Mouse (Mus musculus) midbrain, embryonic 12.5 days (tissue): ENCODE measurements around the gene Lats2. TPM values are rescaled to one million over a fixed set of nuclear protein-coding genes. Genes with fewer than 3 reads are reported as not detected.
A peak's percentile ranks its signal among the peaks of the same experiment; 100 is the strongest.
"Not testable (repeated sequence)": the region's sequence is repeated elsewhere in the genome, so short reads cannot be mapped to it uniquely, and the experiment has no call there.

ENCODE experiments used
- ATAC-seq: fragments of 200-750 bp; cut with Nextera tagmentation; 2 replicates; pipeline ENCODE4 v1.8.0; 2017; ENCODE audit warnings: low read depth, moderate TSS enrichment, moderate library complexity; ENCODE audit not compliant: low FRiP score
- H3K27ac ChIP-seq: fragments of 300-500 bp; sonication (generic); replicated peaks from 2 replicates; pipeline ENCODE4 v1.5.1; 2016; ENCODE audit warnings: mild to moderate bottlenecking
- H3K27me3 ChIP-seq: fragments of 300-500 bp; sonication (generic); 2 replicates; pipeline ENCODE4 v1.6.1; 2016; ENCODE audit warnings: mild to moderate bottlenecking
- H3K36me3 ChIP-seq: fragments of 300-500 bp; sonication (generic); 2 replicates; pipeline ENCODE4 v1.6.1; 2016
- H3K4me1 ChIP-seq: fragments of 300-500 bp; sonication (generic); 2 replicates; pipeline ENCODE4 v1.6.1; 2016
- H3K4me2 ChIP-seq: fragments of 300-500 bp; sonication (generic); replicated peaks from 2 replicates; pipeline ENCODE4 v1.6.1; 2016; ENCODE audit warnings: mild to moderate bottlenecking, moderate library complexity
- H3K4me3 ChIP-seq: fragments of 300-500 bp; sonication (generic); 2 replicates; pipeline ENCODE4 v1.5.1; 2016; ENCODE audit warnings: mild to moderate bottlenecking
- H3K9ac ChIP-seq: fragments of 300-500 bp; sonication (generic); replicated peaks from 2 replicates; pipeline ENCODE4 v1.6.1; 2016; ENCODE audit warnings: mild to moderate bottlenecking, moderate library complexity
- H3K9me3 ChIP-seq: fragments of 300-500 bp; sonication (generic); 2 replicates; pipeline ENCODE4 v1.6.1; 2016; ENCODE audit warnings: mild to moderate bottlenecking
- WGBS: fragments of 180-500 bp; shearing (Covaris S2); methylation state at CpG from one replicate; pipeline ENCODE4 v1.1.7; 2016; 5-methylcytosine and 5-hydroxymethylcytosine counted together
- polyA plus RNA-seq: library from polyadenylated mRNA; unstranded; fragments of >200 nt; fragmentation: Nextera tagmentation; extraction: Ambion mirVana; gene quantifications from 2 replicates; pipeline ENCODE4 v1.2.1, GENCODE M21; 2016

Lats2 gene
- polyA plus RNA-seq, 1 experiment from 2014 or later, result 17.1 TPM

DNA sequence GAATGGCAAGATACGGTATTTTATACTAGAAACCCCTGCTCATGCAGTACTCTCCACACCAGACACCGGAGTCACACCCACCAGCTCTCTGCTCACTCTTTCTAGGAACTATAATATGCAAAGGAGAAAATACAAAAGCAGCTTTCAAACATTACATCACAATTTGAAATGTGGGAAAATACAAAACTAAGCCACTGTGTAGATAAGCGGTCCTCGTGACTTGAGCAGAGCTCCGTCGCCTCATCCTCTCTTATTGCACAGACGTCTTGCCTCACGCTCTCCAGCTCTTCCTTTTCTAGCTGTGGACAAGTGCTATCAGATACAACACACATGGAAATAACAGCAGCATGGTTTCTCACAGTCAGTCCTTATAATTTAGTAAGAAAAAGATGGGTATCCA is 67.5 kb downstream of the Lats2 start:
- H3K4me1 ChIP-seq, result no peaks in the 10 kb centered on the region
- H3K27ac ChIP-seq, result no peak overlapping the region
- WGBS, result 93% methylated on average over 8 of the region's 8 CpGs
- no peak overlapping the region for H3K9ac ChIP-seq
- H3K9me3 ChIP-seq, result no peaks in the 10 kb centered on the region
- H3K36me3 ChIP-seq, result peaks cover 40% of the 10 kb centered on the region
- no peak overlapping the region for H3K4me3 ChIP-seq
- no peaks in the 10 kb centered on the region for H3K27me3 ChIP-seq
- no peak for ATAC-seq
- H3K4me2 ChIP-seq, result no peak overlapping the region

DNA sequence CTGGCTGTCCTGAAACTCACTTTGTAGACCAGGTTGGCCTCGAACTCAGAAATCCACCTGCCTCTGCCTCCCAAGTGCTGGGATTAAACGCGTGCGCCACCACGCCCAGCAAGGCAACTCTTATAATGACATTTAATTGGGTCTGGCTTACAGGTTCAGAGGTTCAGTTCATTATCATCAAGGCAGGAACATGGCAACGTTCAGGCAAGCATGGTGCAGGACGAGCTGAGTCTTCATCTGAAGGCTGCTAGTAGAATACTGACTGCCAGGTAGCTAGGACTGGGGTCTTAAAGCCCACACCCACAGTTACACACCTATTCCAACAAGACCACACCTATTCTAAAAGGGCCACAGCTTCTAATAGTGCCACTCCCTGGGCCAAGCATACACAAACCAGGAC is 70.1 kb downstream of the Lats2 start:
- not testable (repeated sequence) for H3K27me3 ChIP-seq

DNA sequence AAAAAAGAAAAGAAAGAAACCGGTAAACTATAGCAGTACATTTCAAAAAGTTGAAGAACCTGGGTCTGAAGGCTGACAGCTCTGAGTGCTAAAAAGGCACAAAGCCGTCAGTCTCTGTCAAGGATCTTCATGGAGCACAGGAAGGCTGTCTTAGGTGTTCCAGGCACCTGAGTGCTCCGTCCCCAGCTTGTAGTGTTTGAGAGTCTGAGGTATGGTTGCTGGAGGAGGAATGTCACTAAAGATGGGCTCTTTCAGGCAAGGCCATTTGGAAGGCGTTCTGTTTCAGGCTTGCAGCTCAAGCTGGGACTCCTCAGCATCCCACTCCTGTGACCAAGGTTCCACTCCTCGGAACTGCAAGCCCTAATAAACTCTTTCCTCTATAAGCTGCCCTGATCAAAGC is 70.7 kb downstream of the Lats2 start:
- no peaks in the 10 kb centered on the region for H3K9me3 ChIP-seq
- no peak for ATAC-seq
- no peak overlapping the region for H3K4me2 ChIP-seq
- peaks cover 14% of the 10 kb centered on the region for H3K36me3 ChIP-seq
- no peak overlapping the region for H3K9ac ChIP-seq
- no peak overlapping the region for H3K27ac ChIP-seq
- 94% methylated on average over 5 of the region's 5 CpGs for WGBS
- no peak overlapping the region for H3K4me3 ChIP-seq
- no peaks in the 10 kb centered on the region for H3K4me1 ChIP-seq
- H3K27me3 ChIP-seq, result no peaks in the 10 kb centered on the region

More for the DNA sequence above, 70.1 kb downstream of the Lats2 start:
- H3K9me3 ChIP-seq, H3K9ac ChIP-seq, H3K27ac ChIP-seq, ATAC-seq, H3K4me1 ChIP-seq, H3K4me2 ChIP-seq, H3K4me3 ChIP-seq: not testable (repeated sequence)
- 97% methylated on average over 7 of the region's 7 CpGs for WGBS
- peaks cover 19% of the 10 kb centered on the region for H3K36me3 ChIP-seq

DNA sequence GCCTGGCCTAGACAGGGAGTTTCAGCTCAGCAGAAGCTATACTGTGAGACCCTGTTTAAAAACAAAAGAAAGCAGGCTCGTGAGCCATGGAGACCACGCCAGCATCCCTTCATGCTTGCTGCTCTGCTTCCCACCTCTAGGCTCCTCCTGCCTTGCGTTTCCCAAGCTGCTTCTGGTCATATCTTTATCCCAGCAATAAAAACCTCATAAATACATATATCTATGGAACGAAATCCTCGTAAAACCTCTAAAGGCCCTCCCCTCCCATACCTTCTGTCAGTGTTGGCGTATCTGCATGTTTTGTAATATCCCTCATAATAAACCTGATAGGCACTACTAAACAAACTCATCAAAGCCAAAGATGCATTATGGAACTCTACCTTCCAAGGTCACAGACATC is 71.5 kb downstream of the Lats2 start:
- H3K9me3 ChIP-seq, result no peaks in the 10 kb centered on the region
- no peak overlapping the region for H3K9ac ChIP-seq
- H3K36me3 ChIP-seq, result peaks cover 14% of the 10 kb centered on the region
- no peaks in the 10 kb centered on the region for H3K27me3 ChIP-seq
- whole genome bisulfite sequencing, result 91% methylated on average over 6 of the region's 6 CpGs
- ATAC-seq, result no peak
- no peak overlapping the region for H3K4me3 ChIP-seq
- H3K4me1 ChIP-seq, result no peaks in the 10 kb centered on the region
- H3K4me2 ChIP-seq, result no peak overlapping the region
- no peak overlapping the region for H3K27ac ChIP-seq

DNA sequence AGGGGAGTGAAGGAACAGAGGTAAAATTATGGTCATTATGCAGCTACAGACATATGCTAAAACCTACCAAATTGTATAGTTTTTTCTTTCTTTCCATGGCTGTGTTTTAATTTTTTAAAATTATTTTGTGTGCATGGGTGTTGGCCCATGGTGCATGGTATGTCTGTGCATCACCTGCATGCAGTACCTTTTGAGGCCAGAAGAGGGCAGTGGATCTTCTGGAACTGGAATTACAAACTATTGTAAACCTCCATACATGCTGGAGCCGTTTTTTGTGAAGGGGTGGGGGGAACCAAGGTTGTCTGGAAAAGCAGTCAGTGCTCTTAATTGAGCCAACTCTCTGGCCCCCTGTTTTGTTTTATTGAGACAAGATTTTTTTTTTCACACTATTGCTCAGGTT is 73.6 kb downstream of the Lats2 start:
- Histone ChIP-seq H3K4me3 (no peak overlapping the region), H3K36me3 (0 out of 2 replicates have a peak, but pooled peaks cover 5% of the 10 kb centered on the region), H3K27me3 (no peaks in the 10 kb centered on the region), H3K27ac (no peak overlapping the region), H3K4me1 (no peaks in the 10 kb centered on the region), H3K9ac (no peak overlapping the region), H3K9me3 (no peaks in the 10 kb centered on the region), H3K4me2 (no peak overlapping the region)
- ATAC-seq, result no peak
- WGBS, result 17% methylated on average over 1 of the region's 1 CpGs

DNA sequence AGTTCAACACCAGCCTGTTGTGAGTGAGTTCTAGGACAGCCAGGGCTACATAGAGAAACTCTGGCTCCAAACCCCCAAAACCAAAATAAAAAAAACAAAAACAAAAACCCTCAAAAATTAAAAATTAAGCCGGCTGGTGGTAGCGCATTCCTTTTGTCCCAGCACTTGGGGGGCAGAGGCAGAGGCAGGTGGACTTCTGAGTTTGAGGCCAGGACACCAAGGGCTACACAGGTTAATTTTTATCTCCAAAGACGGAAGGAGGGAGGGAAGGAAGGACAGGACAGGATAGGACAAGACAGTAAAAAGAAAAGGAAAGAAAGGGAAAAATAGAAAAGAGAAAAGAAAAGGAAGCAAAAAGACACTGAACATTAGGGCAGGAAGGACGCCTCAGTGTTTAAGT is 75.4 kb downstream of the Lats2 start:
- no peak for ATAC-seq
- H3K27me3 ChIP-seq, result no peaks in the 10 kb centered on the region
- H3K36me3 ChIP-seq, result no peaks in the 10 kb centered on the region
- no peak overlapping the region for H3K4me3 ChIP-seq
- no peak overlapping the region for H3K4me2 ChIP-seq
- H3K9me3 ChIP-seq, result no peaks in the 10 kb centered on the region
- WGBS, result 84% methylated on average over 4 of the region's 4 CpGs
- H3K27ac ChIP-seq, result no peak overlapping the region
- H3K9ac ChIP-seq, result no peak overlapping the region
- H3K4me1 ChIP-seq, result no peaks in the 10 kb centered on the region

DNA sequence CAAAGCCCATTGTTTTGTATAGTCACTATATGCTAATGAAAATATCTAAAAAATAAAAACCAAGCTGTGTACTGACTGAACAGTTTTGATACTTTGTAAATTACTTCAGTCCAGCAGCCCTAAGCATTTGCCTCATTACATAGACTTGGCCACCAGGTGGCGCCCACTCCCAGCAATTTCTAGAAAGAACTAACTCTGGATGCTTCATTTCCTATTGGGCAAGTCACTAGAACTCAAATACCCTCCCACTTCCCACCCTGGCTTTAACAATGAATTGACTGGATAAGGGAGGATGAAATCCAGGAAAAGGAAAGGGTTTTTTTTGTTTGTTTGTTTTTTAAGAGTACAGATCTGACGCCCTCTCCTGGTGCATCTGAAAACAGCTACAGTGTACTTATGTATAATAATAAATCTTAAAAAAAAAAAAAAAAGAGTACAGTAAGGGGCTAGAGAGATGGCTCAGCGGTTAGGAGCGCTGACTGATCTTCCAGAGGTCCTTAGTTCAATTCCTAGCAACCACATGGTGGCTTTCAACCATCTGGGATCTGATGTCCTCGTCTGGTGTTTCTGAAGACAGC is 78.1 kb downstream of the Lats2 start:
- H3K36me3 ChIP-seq, result no peaks in the 10 kb centered on the region
- H3K4me2 ChIP-seq, result no peak overlapping the region
- H3K27me3 ChIP-seq, result no peaks in the 10 kb centered on the region
- no peaks in the 10 kb centered on the region for H3K9me3 ChIP-seq
- 50% methylated on average over 5 of the region's 5 CpGs for WGBS
- no peak for ATAC-seq
- H3K27ac ChIP-seq, result no peak overlapping the region
- H3K9ac ChIP-seq, result no peak overlapping the region
- H3K4me3 ChIP-seq, result no peak overlapping the region
- H3K4me1 ChIP-seq, result no peaks in the 10 kb centered on the region; the same call in 1 of the 2 replicates

DNA sequence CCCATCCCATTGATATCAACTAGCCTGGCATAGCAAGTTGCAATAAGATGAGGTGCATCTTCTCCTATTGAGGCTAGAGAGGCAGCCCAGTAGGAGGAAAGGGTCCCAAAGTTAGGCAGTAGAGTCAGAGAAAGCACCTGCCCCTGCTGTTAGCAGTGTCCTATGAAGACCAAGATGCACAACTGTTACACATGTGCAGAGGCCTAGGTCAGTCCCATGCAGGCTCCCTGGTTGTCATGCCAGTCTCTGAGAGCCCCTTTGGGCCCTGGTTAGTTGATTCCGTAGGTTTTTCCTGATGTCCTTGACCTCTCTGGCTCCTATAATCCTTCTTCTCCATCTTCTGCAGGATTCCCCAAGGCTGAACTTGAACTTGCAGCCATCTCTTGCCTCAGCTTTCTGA is 78.7 kb downstream of the Lats2 start:
- Histone ChIP-seq H3K27me3 (no peaks in the 10 kb centered on the region), H3K9me3 (no peaks in the 10 kb centered on the region), H3K27ac (no peak overlapping the region), H3K4me1 (no peaks in the 10 kb centered on the region; the same call in 1 of the 2 replicates), H3K4me3 (no peak overlapping the region), H3K36me3 (no peaks in the 10 kb centered on the region), H3K9ac (no peak overlapping the region), H3K4me2 (no peak overlapping the region)
- ATAC-seq, result no peak
- WGBS, result 5% methylated on average over 1 of the region's 1 CpGs

DNA sequence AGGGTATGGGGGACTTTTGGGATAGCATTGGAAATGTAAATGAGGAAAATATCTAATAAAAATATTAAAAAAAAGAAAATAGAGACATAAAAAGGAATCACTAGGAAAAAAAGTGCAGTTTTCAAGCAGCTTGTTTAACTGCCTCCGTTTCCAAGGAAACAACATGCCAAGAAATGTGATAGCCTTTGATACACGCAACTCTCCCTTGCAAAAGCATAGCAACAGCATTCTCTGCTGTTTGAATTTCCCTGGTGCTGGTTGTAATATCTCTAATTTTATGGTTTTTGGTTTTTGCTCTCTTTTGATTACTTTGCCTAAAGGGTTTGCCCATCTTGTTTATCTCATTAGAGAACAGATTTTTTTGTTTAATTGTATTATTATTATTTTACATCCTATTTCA is 82.7 kb downstream of the Lats2 start:
- Histone ChIP-seq H3K9ac (no peak overlapping the region), H3K36me3 (no peaks in the 10 kb centered on the region), H3K4me3 (no peak overlapping the region), H3K4me2 (no peak overlapping the region), H3K4me1 (no peaks in the 10 kb centered on the region; the same call in 1 of the 2 replicates), H3K27ac (no peak overlapping the region), H3K9me3 (no peaks in the 10 kb centered on the region), H3K27me3 (no peaks in the 10 kb centered on the region)
- 61% methylated on average over 2 of the region's 2 CpGs for WGBS
- no peak for ATAC-seq

DNA sequence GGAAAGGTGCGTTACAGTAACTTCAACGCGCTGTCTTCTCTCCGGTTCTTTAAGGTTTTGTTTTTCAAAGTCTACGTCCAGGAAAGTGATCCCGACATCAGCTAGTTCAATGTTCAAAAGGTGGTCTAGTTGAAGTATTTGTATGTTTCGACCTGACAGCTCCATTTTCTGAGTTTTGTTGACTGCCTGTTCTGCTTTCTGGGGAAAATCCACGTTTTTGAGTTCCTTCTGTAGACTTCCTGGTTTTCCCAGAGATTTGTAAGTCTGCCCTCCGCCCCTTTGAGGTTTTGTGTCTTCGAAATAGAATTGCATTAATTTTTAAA is 92.6 kb downstream of the Lats2 start:
- no peak for ATAC-seq
- WGBS, result 16% methylated on average over 10 of the region's 10 CpGs

DNA sequence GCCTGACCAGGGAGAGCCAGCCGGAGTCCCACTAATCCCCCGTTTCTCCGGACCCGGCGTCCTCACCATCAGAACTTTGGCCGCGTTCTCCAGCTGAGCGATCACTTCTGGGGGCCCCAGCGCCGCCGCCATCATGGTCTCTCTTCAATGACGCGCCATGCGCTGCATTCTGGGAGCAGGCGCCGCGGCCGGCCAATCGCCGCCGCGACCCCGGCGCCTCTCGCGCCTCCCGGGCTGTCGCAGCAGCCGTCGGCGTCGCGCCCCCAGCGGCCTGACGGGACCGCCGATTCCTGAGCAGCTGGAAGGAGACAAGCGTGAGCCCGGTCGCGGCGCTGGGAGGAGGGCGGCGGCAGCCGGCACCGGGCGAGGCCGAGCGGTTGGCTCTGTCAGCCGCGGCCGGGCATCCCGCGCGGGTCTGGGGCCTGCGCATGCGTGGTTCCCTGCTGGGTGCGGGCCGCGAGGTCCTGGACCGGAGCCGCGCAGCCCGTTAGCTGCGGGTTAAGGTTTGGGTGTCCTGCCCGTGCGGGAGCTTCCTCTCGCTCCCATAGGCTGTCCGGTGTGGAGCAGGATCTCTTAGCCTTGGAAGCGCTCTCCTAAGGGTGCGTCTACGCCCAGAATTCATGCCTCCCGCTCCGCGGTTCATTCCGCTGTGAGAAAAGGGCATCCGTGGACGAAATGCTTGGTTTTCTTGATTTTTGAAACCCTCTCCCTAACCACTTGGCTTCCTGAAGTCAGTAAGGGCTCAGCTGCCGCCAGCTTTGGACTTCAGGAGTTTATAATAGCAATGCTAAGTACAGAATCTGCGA is 93.2 kb downstream of the Lats2 start, which contains the start of gene Xpo4:
Gene Xpo4, minus strand, starts transcription at position 609 of the 806 bp plus-strand sequence.
- Histone ChIP-seq H3K4me1 (peaks cover 14% of the 10 kb centered on the region), H3K9ac (peak within 1 kb of the TSS; percentile 93), H3K27me3 (no peaks in the 10 kb centered on the region), H3K36me3 (no peaks in the 10 kb centered on the region), H3K4me3 (peak within 1 kb of the TSS; percentile 74), H3K27ac (peak within 1 kb of the TSS; percentile 99), H3K4me2 (peak within 1 kb of the TSS; percentile 94), H3K9me3 (no peaks in the 10 kb centered on the region)
- WGBS, result under 1% methylated on average over 80 of the region's 80 CpGs
- peak; percentile 95 for ATAC-seq

More for the DNA sequence above, 92.6 kb downstream of the Lats2 start:
- H3K9ac ChIP-seq, result peak overlapping the region; percentile 93
- H3K4me2 ChIP-seq, result peak overlapping the region; percentile 94
- H3K9me3 ChIP-seq, result no peaks in the 10 kb centered on the region
- H3K27ac ChIP-seq, result peak overlapping the region; percentile 99; the same call in 1 of the 2 replicates
- no peaks in the 10 kb centered on the region for H3K27me3 ChIP-seq
- peaks cover 14% of the 10 kb centered on the region for H3K4me1 ChIP-seq
- peak overlapping the region; percentile 74 for H3K4me3 ChIP-seq
- H3K36me3 ChIP-seq, result no peaks in the 10 kb centered on the region

DNA sequence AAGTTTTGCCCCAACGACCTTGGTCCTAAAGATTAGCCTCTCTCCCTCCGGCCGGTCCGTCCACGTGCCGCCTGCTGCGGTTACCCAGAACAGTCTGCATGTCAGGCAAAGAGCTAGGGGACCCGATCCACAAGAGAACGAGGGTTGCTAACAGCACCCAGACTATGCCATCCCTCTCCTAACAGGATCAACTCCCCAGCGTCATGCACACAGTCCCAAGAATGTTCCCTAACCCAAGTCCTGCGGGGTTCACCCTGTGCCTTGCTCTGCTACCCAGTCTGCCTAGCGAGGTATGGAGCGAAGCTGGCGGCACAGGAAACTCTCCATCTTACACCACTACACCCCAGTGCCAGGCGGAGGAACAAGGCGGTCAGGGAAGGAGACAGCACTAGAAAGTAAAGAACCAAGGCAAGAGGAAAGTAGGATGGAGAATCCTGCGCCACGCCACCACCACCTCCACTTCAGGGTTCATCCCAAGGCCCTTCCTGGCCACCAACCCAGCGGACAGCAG is 93.8 kb downstream of the Lats2 start:
- no peaks in the 10 kb centered on the region for H3K27me3 ChIP-seq
- H3K27ac ChIP-seq, result peak overlapping the region; percentile 99
- peak overlapping the region; percentile 74 for H3K4me3 ChIP-seq
- no peaks in the 10 kb centered on the region for H3K9me3 ChIP-seq
- 0% methylated on average over 19 of the region's 19 CpGs for WGBS
- H3K9ac ChIP-seq, result peak overlapping the region; percentile 93
- peak overlapping the region; percentile 94 for H3K4me2 ChIP-seq
- H3K4me1 ChIP-seq, result peaks cover 14% of the 10 kb centered on the region
- H3K36me3 ChIP-seq, result no peaks in the 10 kb centered on the region
- ATAC-seq, result peak; percentile 53
